Mouse (Mus musculus) heart, embryonic 16.5 days (tissue): Measurements from ENCODE around the gene Zfp760. TPM values are rescaled to one million over a fixed set of nuclear protein-coding genes. Genes with fewer than 3 reads are reported as not detected.

Experiments
- polyA plus RNA-seq: library from polyadenylated mRNA; unstranded; fragments of >200 nt; fragmentation: Nextera tagmentation; extraction: Ambion mirVana; gene quantifications from 2 replicates; pipeline ENCODE4 v1.2.1, GENCODE M21; 2015

The Zfp760 gene
- polyA plus RNA-seq, 1 experiment from 2014 or later = 5.4 TPM

Other genes starting within 250 kb of the Zfp760 start
- 5.6 and 6.9 TPM in 2 replicates for gene Zfp53, start 218.7 kb upstream of the Zfp760 start, polyA plus RNA-seq
- gene Zfp52, start 172.2 kb upstream of the Zfp760 start, polyA plus RNA-seq = 4.3 and 4.9 TPM in 2 replicates
- gene Zfp948, start 140.7 kb upstream of the Zfp760 start, polyA plus RNA-seq = 10.9 and 13.2 TPM in 2 replicates
- gene Zfp983, start 57.1 kb upstream of the Zfp760 start, polyA plus RNA-seq = 2.9 and 3.3 TPM in 2 replicates
- 4.9 and 7.0 TPM in 2 replicates for gene Gm10226, start 15.9 kb upstream of the Zfp760 start, polyA plus RNA-seq
- 4.9 and 5.5 TPM in 2 replicates for gene Zfp229, start 23.1 kb downstream of the Zfp760 start, polyA plus RNA-seq
- 4.1 and 5.8 TPM in 2 replicates for gene Zfp820, start 138.0 kb downstream of the Zfp760 start, polyA plus RNA-seq
- 4.1 and 5.6 TPM in 2 replicates for gene Zfp995, start 202.2 kb downstream of the Zfp760 start, polyA plus RNA-seq